In the genomic region with DNA sequence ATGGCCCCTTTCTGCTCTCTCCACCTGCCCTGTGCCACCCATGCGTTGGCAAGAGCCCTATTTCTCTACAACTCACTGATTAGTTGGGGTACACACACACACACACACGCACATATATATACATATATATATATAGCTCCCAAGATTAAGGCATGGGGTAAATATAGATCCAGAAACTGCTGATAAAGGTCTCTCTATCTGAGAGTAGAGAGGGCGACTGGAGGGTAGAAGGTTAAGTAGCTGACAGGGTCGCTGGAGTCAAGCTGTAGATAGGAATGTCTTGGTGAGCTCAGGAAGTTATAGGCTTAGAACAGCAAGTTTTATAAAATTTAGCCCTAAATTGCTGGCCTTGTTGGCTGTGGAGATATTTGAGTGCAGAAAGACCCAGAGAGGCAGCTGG, we compare ENCODE assay signal across 8 mouse cellular contexts. TPM values are rescaled to one million over a fixed set of nuclear protein-coding genes. Genes with fewer than 3 reads are reported as not detected.
DNase-seq lines count a peak whose midpoint lies in the region; ATAC-seq and TF ChIP-seq lines count a peak whose summit lies in the region.

No protein-coding gene starts in this region.

- H3K4me2 ChIP-seq in CH12.LX (ENCODE audit: insufficient read depth, low read depth, poor library complexity, severe bottlenecking), result peak overlapping the region; percentile 98
- peak overlapping the region; percentile 83 for H3K4me2 ChIP-seq in forebrain, postnatal 0 days (ENCODE audit: low read depth)
- H3K4me2 ChIP-seq in liver, embryonic 16.5 days (ENCODE audit: low read depth, low read length), result peak overlapping the region; percentile 98

- no peak overlapping the region for H3K27ac ChIP-seq in CH12.LX (ENCODE audit: insufficient read depth, low read depth)
- H3K27ac ChIP-seq in forebrain, postnatal 0 days (ENCODE audit: low read depth, low read length), result no peak overlapping the region
- peak overlapping the region; percentile 99 for H3K27ac ChIP-seq in liver, embryonic 16.5 days (ENCODE audit: low read length)

- peak overlapping the region; percentile 94 for H3K4me3 ChIP-seq in erythroblast, embryonic 14.5 days (replicated peaks)
- peak overlapping the region; percentile 62 to 80 (median 73) for H3K4me3 ChIP-seq in CH12.LX (replicated peaks in 1 of 3; ENCODE audit: low read depth in 2 of 3, low read length in 2 of 3, poor library complexity in 1 of 3)
- peak overlapping the region; percentile 90 for H3K4me3 ChIP-seq in forebrain, postnatal 0 days (ENCODE audit: low read depth, low read length)
- H3K4me3 ChIP-seq in liver, embryonic 16.5 days (ENCODE audit: low read depth, low read length), result peak overlapping the region; percentile 87

- intact Hi-C loops in left cerebral cortex, postnatal 36 days (cut with DNase I), result loop anchor here (5.0 kb wide), 1 partner anchor 168 kb away; no protein-coding TSS in a partner anchor

- TF ChIP-seq CTCF in CH12.LX (conservative IDR thresholded peaks at IDR 0.05 in 1 of 2, IDR thresholded peaks at IDR 0.05 in 1 of 2; ENCODE audit: low read depth in 2 of 2, low read length in 2 of 2), result no peak
- no peak for TF ChIP-seq CTCF in forebrain, postnatal 0 days (IDR thresholded peaks at IDR 0.05; ENCODE audit: low read depth)

- H3K36me3 ChIP-seq in erythroblast, embryonic 14.5 days (ENCODE audit: control insufficient read depth), result peaks cover 51% of the 10 kb centered on the region
- H3K36me3 ChIP-seq in CH12.LX (replicated peaks in 1 of 2; ENCODE audit: control insufficient read depth in 1 of 2, insufficient read depth in 1 of 2, low read length in 1 of 2), result peaks cover 30 to 48% of the 10 kb centered on the region in 2 experiments
- peaks cover 21% of the 10 kb centered on the region for H3K36me3 ChIP-seq in forebrain, postnatal 0 days (ENCODE audit: insufficient read depth)
- peaks cover 22% of the 10 kb centered on the region for H3K36me3 ChIP-seq in liver, embryonic 16.5 days (ENCODE audit: control insufficient read depth, insufficient read depth)

- in situ Hi-C loops in CH12.LX (cut with MboI; ENCODE audit: low pct_ligation_motif_present, low pct_unique_long_range_greater_than_20kb, low sequenced_read_pairs), result no loop called here

- H3K9me3 ChIP-seq in erythroblast, embryonic 14.5 days (ENCODE audit: control insufficient read depth, low read length), result no peaks in the 10 kb centered on the region
- no peaks in the 10 kb centered on the region for H3K9me3 ChIP-seq in CH12.LX (replicated peaks; ENCODE audit: low read length)
- H3K9me3 ChIP-seq in forebrain, postnatal 0 days (ENCODE audit: low read length), result no peaks in the 10 kb centered on the region
- no peaks in the 10 kb centered on the region for H3K9me3 ChIP-seq in liver, embryonic 16.5 days (replicated peaks; ENCODE audit: control insufficient read depth, low read length)

- peaks cover 25% of the 10 kb centered on the region for H3K79me2 ChIP-seq in CH12.LX (replicated peaks; ENCODE audit: control insufficient read depth, extremely low read depth, insufficient read depth, poor library complexity, severe bottlenecking)

- TF ChIP-seq POLR2A in CH12.LX (IDR thresholded peaks at IDR 0.05; ENCODE audit: low read depth, low read length), result no peak

- dilution Hi-C loops in CH12.LX (cut with MboI; ENCODE audit: extremely low pct_ligation_motif_present, extremely low pct_unique_long_range_greater_than_20kb, low sequenced_read_pairs), result no loop called here

- TF ChIP-seq RAD21 in CH12.LX (IDR thresholded peaks at IDR 0.05; ENCODE audit: low read depth, low read length), result no peak

- peak overlapping the region; percentile 20 for H3K9ac ChIP-seq in CH12.LX (ENCODE audit: insufficient read depth, low read depth)
- peak overlapping the region; percentile 93; the same call in 1 of the 2 replicates for H3K9ac ChIP-seq in forebrain, postnatal 0 days
- peak overlapping the region; percentile 87 for H3K9ac ChIP-seq in liver, embryonic 16.5 days (ENCODE audit: low read depth, low read length)

- no peak for ATAC-seq in erythroblast, adult 5-6 weeks (replicated peaks; ENCODE audit: low FRiP score, poor library complexity, severe bottlenecking)
- ATAC-seq in forebrain, postnatal 0 days, result no peak
- no peak for ATAC-seq in liver, embryonic 16.5 days (ENCODE audit: low read depth)

- no peak for TF ChIP-seq EP300 in CH12.LX (IDR thresholded peaks at IDR 0.05; ENCODE audit: low read length)

- no peaks in the 10 kb centered on the region for H3K27me3 ChIP-seq in erythroblast, embryonic 14.5 days (ENCODE audit: control insufficient read depth)
- H3K27me3 ChIP-seq in CH12.LX (replicated peaks), result no peaks in the 10 kb centered on the region
- no peaks in the 10 kb centered on the region for H3K27me3 ChIP-seq in forebrain, postnatal 0 days (ENCODE audit: insufficient read depth, low read length)
- no peaks in the 10 kb centered on the region for H3K27me3 ChIP-seq in liver, embryonic 16.5 days (ENCODE audit: control insufficient read depth, insufficient read depth, low read depth, low read length)

- WGBS in forebrain, postnatal 0 days, result 80% methylated on average over 4 of the region's 4 CpGs
- WGBS in liver, embryonic 16.5 days (ENCODE audit: insufficient replicate concordance), result 39% methylated on average over 4 of the region's 4 CpGs

- peaks cover 66% of the 10 kb centered on the region for H3K4me1 ChIP-seq in erythroblast, embryonic 14.5 days (ENCODE audit: control insufficient read depth)
- H3K4me1 ChIP-seq in CH12.LX (ENCODE audit: control insufficient read depth in 1 of 2, insufficient read depth in 2 of 2), result peaks cover 12 to 30% of the 10 kb centered on the region in 2 experiments; a peak in 3 of 4 replicates
- H3K4me1 ChIP-seq in forebrain, postnatal 0 days (ENCODE audit: insufficient read depth), result peaks cover 7% of the 10 kb centered on the region; the same call in 1 of the 2 replicates
- H3K4me1 ChIP-seq in liver, embryonic 16.5 days (ENCODE audit: control insufficient read depth, low read depth, low read length), result peaks cover 41% of the 10 kb centered on the region

- DNase-seq in CH12.LX (ENCODE audit: extremely low read depth), result no peak
- no peak for DNase-seq in forebrain, postnatal 0 days
- DNase-seq in T-cell, adult 2 months (ENCODE audit: low spot score), result no peak
- DNase-seq in ovary, postnatal 36 days (ENCODE audit: low spot score), result no peak
- no peak for DNase-seq in left cerebral cortex, postnatal 36 days (ENCODE audit: low spot score in 2 of 2)

RNA-seq across cellular contexts. Expression of a gene that starts 1.1 kb away (rescaled TPM):
- polyA plus RNA-seq in erythroblast, embryonic 14.5 days (2012), result 0.26 and 0.33 TPM in 2 replicates
- total RNA-seq in erythroblast, adult 5-6 weeks (2015; ENCODE audit: low replicate concordance), result 2.9 and 4.4 TPM in 2 replicates
- 7.5 and 11.7 TPM in 2 replicates for total RNA-seq in erythroblast, adult 5-6 weeks (2017; ENCODE audit: low replicate concordance)
- 13.7 and 16.9 TPM in 2 replicates for total RNA-seq in CH12.LX (2012; rRNA removed)
- total RNA-seq in CH12.LX (2014; rRNA removed), result 16.2 and 16.3 TPM in 2 replicates
- polyA plus RNA-seq in CH12.LX (2012; ENCODE audit: insufficient read length, low read depth), result 18.7 and 24.6 TPM in 2 replicates
- total RNA-seq in forebrain, postnatal 0 days (2014; rRNA removed), result 9.3 and 12.9 TPM in 2 replicates
- 4.4 and 5.4 TPM in 2 replicates for polyA plus RNA-seq in forebrain, postnatal 0 days (2015; fragmentation: Nextera tagmentation; extraction: Ambion mirVana)
- 8.6 and 9.1 TPM in 2 replicates for polyA plus RNA-seq in liver, embryonic 16.5 days (2015; fragmentation: Nextera tagmentation; extraction: Ambion mirVana)
- total RNA-seq in left cerebral cortex, postnatal 36 days (2021), result 10 to 100 TPM; 11.0 to 12.2 TPM

RNA-seq across cellular contexts. Expression of a gene that starts 3.1 kb away (rescaled TPM):
- polyA plus RNA-seq in erythroblast, embryonic 14.5 days (2012), result 8.8 and 10.0 TPM in 2 replicates
- 41.9 and 43.5 TPM in 2 replicates for total RNA-seq in erythroblast, adult 5-6 weeks (2015; ENCODE audit: low replicate concordance)
- total RNA-seq in erythroblast, adult 5-6 weeks (2017; ENCODE audit: low replicate concordance), result 33.8 and 74.4 TPM in 2 replicates
- total RNA-seq in CH12.LX (2012; rRNA removed) (168 and 204 TPM in 2 replicates), CH12.LX (2014; rRNA removed) (278 and 286 TPM in 2 replicates)
- polyA plus RNA-seq in CH12.LX (2012; ENCODE audit: insufficient read length, low read depth), result 196 TPM in 2 replicates
- 90.9 and 97.1 TPM in 2 replicates for total RNA-seq in forebrain, postnatal 0 days (2014; rRNA removed)
- polyA plus RNA-seq in forebrain, postnatal 0 days (2015; fragmentation: Nextera tagmentation; extraction: Ambion mirVana), result 123 and 138 TPM in 2 replicates
- 95.9 and 110 TPM in 2 replicates for polyA plus RNA-seq in liver, embryonic 16.5 days (2015; fragmentation: Nextera tagmentation; extraction: Ambion mirVana)
- total RNA-seq in left cerebral cortex, postnatal 36 days (2021), result 10 to 100 TPM; 47.7 to 50.3 TPM

RNA-seq across cellular contexts. Expression of a gene that starts 19.9 kb away (rescaled TPM):
- 0.13 and 0.14 TPM in 2 replicates for polyA plus RNA-seq in erythroblast, embryonic 14.5 days (2012)
- total RNA-seq in erythroblast, adult 5-6 weeks (2015; ENCODE audit: low replicate concordance), result 7.9 and 12.5 TPM in 2 replicates
- 11.8 and 13.6 TPM in 2 replicates for total RNA-seq in erythroblast, adult 5-6 weeks (2017; ENCODE audit: low replicate concordance)
- total RNA-seq in CH12.LX (2012; rRNA removed) (12.1 and 14.3 TPM in 2 replicates), CH12.LX (2014; rRNA removed) (10.3 and 13.1 TPM in 2 replicates)
- polyA plus RNA-seq in CH12.LX (2012; ENCODE audit: insufficient read length, low read depth), result 10.2 and 11.1 TPM in 2 replicates
- 13.4 and 13.5 TPM in 2 replicates for total RNA-seq in forebrain, postnatal 0 days (2014; rRNA removed)
- 7.4 and 11.2 TPM in 2 replicates for polyA plus RNA-seq in forebrain, postnatal 0 days (2015; fragmentation: Nextera tagmentation; extraction: Ambion mirVana)
- 5.6 and 6.9 TPM in 2 replicates for polyA plus RNA-seq in liver, embryonic 16.5 days (2015; fragmentation: Nextera tagmentation; extraction: Ambion mirVana)
- 10 to 100 TPM; 12.7 to 15.3 TPM for total RNA-seq in left cerebral cortex, postnatal 36 days (2021)

RNA-seq across cellular contexts. Expression of a gene that starts 50.2 kb away (rescaled TPM):
- polyA plus RNA-seq in erythroblast, embryonic 14.5 days (2012), result 2.1 and 5.0 TPM in 2 replicates
- 6.3 and 15.0 TPM in 2 replicates for total RNA-seq in erythroblast, adult 5-6 weeks (2015; ENCODE audit: low replicate concordance)
- total RNA-seq in erythroblast, adult 5-6 weeks (2017; ENCODE audit: low replicate concordance), result 1.4 and 6.1 TPM in 2 replicates
- total RNA-seq in CH12.LX (2012; rRNA removed), result 45.3 and 50.2 TPM in 2 replicates
- total RNA-seq in CH12.LX (2014; rRNA removed), result 32.4 and 35.8 TPM in 2 replicates
- polyA plus RNA-seq in CH12.LX (2012; ENCODE audit: insufficient read length, low read depth), result 52.4 and 53.0 TPM in 2 replicates
- 53.2 and 71.3 TPM in 2 replicates for total RNA-seq in forebrain, postnatal 0 days (2014; rRNA removed)
- polyA plus RNA-seq in forebrain, postnatal 0 days (2015; fragmentation: Nextera tagmentation; extraction: Ambion mirVana), result 51.2 and 53.2 TPM in 2 replicates
- polyA plus RNA-seq in liver, embryonic 16.5 days (2015; fragmentation: Nextera tagmentation; extraction: Ambion mirVana), result 10.6 and 11.9 TPM in 2 replicates
- 10 to 100 TPM; 36.0 to 39.0 TPM for total RNA-seq in left cerebral cortex, postnatal 36 days (2021)

RNA-seq across cellular contexts. Expression of a gene that starts 53.5 kb away (rescaled TPM):
- polyA plus RNA-seq in erythroblast, embryonic 14.5 days (2012), result 4.0 and 4.6 TPM in 2 replicates
- total RNA-seq in erythroblast, adult 5-6 weeks (2015; ENCODE audit: low replicate concordance), result 12.3 and 20.7 TPM in 2 replicates
- 20.8 and 21.0 TPM in 2 replicates for total RNA-seq in erythroblast, adult 5-6 weeks (2017; ENCODE audit: low replicate concordance)
- total RNA-seq in CH12.LX (2012; rRNA removed), result 20.1 and 24.7 TPM in 2 replicates
- 21.4 and 29.3 TPM in 2 replicates for total RNA-seq in CH12.LX (2014; rRNA removed)
- polyA plus RNA-seq in CH12.LX (2012; ENCODE audit: insufficient read length, low read depth), result 55.1 and 57.2 TPM in 2 replicates
- 46.0 and 50.6 TPM in 2 replicates for total RNA-seq in forebrain, postnatal 0 days (2014; rRNA removed)
- polyA plus RNA-seq in forebrain, postnatal 0 days (2015; fragmentation: Nextera tagmentation; extraction: Ambion mirVana), result 72.6 and 72.7 TPM in 2 replicates
- polyA plus RNA-seq in liver, embryonic 16.5 days (2015; fragmentation: Nextera tagmentation; extraction: Ambion mirVana), result 60.2 and 63.0 TPM in 2 replicates
- total RNA-seq in left cerebral cortex, postnatal 36 days (2021), result 10 to 100 TPM; 75.4 to 88.1 TPM

Comparison
In these comparisons a context has a peak if more than half of its experiments do, and no peak if none do; other contexts are left out.
1. H3K9ac ChIP-seq: peak in every context shown above with its lines; median percentile 93 in forebrain, postnatal 0 days; 87 in liver, embryonic 16.5 days; 20 in CH12.LX.